Mouse (Mus musculus) ES-Bruce4 (cell line): ENCODE measurements around the gene Kcnk18.

Experiments used
- CTCF ChIP-seq: IDR thresholded peaks from one replicate; pipeline ENCODE4 v1.8.1; 2011; ENCODE audit warnings: low read depth, low read length
- EP300 ChIP-seq: IDR thresholded peaks from 2 replicates; pipeline ENCODE4 v1.6.1; 2011; ENCODE audit warnings: low read depth, low read length; ENCODE audit not compliant: insufficient read depth
- POLR2A ChIP-seq: IDR thresholded peaks from one replicate; pipeline ENCODE4 v1.8.1; 2011; ENCODE audit warnings: low read length; ENCODE audit not compliant: insufficient read depth

DNA sequence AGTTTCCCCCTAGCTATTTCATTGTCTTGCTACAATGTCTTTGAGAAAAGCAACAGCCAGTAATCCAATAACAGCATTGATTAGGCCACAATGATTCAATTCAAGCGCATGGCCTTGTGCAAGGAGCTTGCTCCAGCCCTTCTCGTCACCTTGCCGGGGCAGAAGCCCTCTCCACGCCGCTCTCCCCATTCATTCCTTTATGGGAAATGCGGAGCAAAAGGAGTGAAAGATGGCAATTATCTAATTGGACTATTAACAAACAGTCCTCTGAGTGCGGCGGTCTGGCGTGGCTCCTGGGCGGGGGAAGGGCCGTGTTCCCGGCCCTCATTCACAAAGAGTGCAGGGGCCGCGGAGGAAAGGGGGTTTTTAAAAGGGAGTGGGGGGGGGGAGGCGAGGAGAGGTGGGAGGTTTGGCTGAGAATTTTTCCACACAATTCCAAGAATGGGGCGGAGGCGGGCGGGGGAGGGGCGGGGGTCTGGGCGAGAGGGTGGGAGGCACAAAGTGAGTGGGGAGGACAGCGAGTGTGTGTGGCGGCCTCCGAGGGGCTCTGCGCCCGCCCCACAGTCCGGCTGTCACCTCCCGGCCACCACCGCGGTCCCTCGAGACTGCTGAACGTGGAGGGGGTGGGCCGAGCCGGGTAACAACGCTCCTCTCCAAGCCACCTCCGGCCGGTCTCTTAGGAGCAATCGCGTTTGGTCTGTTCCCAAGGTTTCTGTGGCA, 47.7 kb upstream of the Kcnk18 start:
- TF ChIP-seq CTCF (no peak), POLR2A (no peak), EP300 (no peak)
